Mouse (Mus musculus) lung, postnatal 0 days (tissue): ENCODE data around the gene Prrc2b. TPM values are rescaled to one million over a fixed set of nuclear protein-coding genes. Genes with fewer than 3 reads are reported as not detected.

ENCODE experiments used
- ATAC-seq: fragments of 200-750 bp; cut with Nextera tagmentation; 2 replicates; pipeline ENCODE4 v1.8.0; 2017; ENCODE audit warnings: moderate library complexity
- DNase-seq: peaks from one replicate; pipeline ENCODE4 v3.0.0-alpha.2; 2016; ENCODE audit warnings: low spot score
- H3K27ac ChIP-seq: fragments of 300-500 bp; sonication (generic); 2 replicates; pipeline ENCODE4 v1.5.1; 2014; ENCODE audit warnings: antibody characterized with exemption, mild to moderate bottlenecking, low read length, mixed read lengths
- H3K27me3 ChIP-seq: fragments of 300-500 bp; sonication (generic); replicated peaks from 2 replicates; pipeline ENCODE4 v1.6.1; 2014; ENCODE audit warnings: low read length, mixed read lengths; ENCODE audit not compliant: insufficient read depth
- H3K36me3 ChIP-seq: fragments of 300-500 bp; sonication (generic); 2 replicates; pipeline ENCODE4 v1.6.1; 2014; ENCODE audit warnings: low read length, mixed read lengths; ENCODE audit not compliant: insufficient read depth
- H3K4me1 ChIP-seq: fragments of 300-500 bp; sonication (generic); 2 replicates; pipeline ENCODE4 v1.6.1; 2014; ENCODE audit warnings: antibody characterized with exemption, low read depth, low read length, mixed read lengths; ENCODE audit not compliant: insufficient read depth
- H3K4me2 ChIP-seq: fragments of 300-500 bp; sonication (generic); replicated peaks from 2 replicates; pipeline ENCODE4 v1.6.1; 2014; ENCODE audit warnings: low read depth, mild to moderate bottlenecking, low read length, moderate library complexity, mixed read lengths
- H3K4me3 ChIP-seq: fragments of 300-500 bp; sonication (generic); 2 replicates; pipeline ENCODE4 v1.5.1; 2014; ENCODE audit warnings: low read depth, low read length
- H3K9ac ChIP-seq: fragments of 300-500 bp; sonication (generic); replicated peaks from 2 replicates; pipeline ENCODE4 v1.6.1; 2014; ENCODE audit warnings: low read depth, mild to moderate bottlenecking
- H3K9me3 ChIP-seq: fragments of 300-500 bp; sonication (generic); 2 replicates; pipeline ENCODE4 v1.6.1; 2016; ENCODE audit warnings: low read length, mixed read lengths
- CTCF ChIP-seq: IDR thresholded peaks from 2 replicates; pipeline ENCODE4 v1.5.1; 2016; ENCODE audit warnings: antibody characterized with exemption, mild to moderate bottlenecking
- EP300 ChIP-seq: IDR thresholded peaks from 2 replicates; pipeline ENCODE4 v1.6.1; 2016; ENCODE audit warnings: antibody characterized with exemption, mild to moderate bottlenecking, control low read depth
- WGBS: fragments of 180-500 bp; shearing (Covaris S2); extraction: QIAGEN DNeasy Blood & Tissue Kit; methylation state at CpG from one replicate; pipeline ENCODE4 v1.1.7; 2014; 5-methylcytosine and 5-hydroxymethylcytosine counted together
- polyA plus RNA-seq: library from polyadenylated mRNA; unstranded; fragments of >200 nt; fragmentation: Nextera tagmentation; extraction: Ambion mirVana; gene quantifications from 2 replicates; pipeline ENCODE4 v1.2.1, GENCODE M21; 2015

Prrc2b gene
- polyA plus RNA-seq, 1 experiment from 2014 or later, result 21.2 TPM

DNA sequence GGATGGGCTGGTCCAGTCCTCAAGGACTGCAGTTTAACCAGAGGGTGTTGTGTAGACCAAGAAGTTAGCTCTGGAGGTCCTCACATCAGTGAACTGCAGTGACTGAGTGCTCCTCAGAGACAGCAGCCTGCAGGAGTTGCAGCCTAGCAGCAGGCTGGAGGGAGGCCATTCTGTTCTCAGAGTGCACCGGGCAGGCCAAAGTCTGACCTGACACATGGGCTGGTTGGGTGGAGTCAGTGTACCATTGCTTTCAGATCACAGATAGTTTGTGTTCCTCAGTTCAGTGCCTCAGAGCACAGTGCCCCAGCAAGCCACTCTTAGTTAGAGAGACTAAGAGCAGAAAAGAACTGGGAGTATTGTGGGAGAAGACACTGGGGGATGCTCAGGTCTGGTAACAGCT lies 56.8 kb downstream of the Prrc2b start:
- Histone ChIP-seq H3K4me1 (no peaks in the 10 kb centered on the region), H3K4me2 (no peak overlapping the region), H3K4me3 (no peak overlapping the region), H3K9me3 (no peaks in the 10 kb centered on the region), H3K27ac (no peak overlapping the region), H3K9ac (no peak overlapping the region), H3K27me3 (no peaks in the 10 kb centered on the region), H3K36me3 (peaks cover 74% of the 10 kb centered on the region)
- no peak for DNase-seq
- TF ChIP-seq CTCF, result no peak
- no peak for TF ChIP-seq EP300
- WGBS, result 100% methylated on average over 1 of the region's 1 CpGs
- no peak for ATAC-seq

DNA sequence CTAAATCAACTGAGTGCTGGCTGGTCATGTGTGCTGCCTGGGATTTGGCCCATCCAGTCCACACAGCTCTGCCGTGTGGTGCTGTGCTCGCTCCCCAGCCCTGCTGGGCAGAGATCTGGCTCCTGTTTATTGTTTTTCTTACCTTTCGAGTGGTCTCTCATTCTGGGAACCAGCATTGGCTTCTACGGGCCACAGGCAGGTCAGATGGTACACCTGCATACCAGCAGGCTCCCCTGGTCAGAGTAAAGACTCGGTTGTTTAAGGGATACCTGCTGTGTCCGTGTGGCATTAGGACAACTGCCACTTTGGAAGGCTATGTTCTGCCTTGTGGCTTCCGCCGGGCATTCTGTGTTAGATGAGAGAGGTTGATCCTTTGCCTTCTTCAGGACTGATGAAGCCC lies 60.8 kb downstream of the Prrc2b start:
- Histone ChIP-seq H3K36me3 (peaks cover 76% of the 10 kb centered on the region), H3K4me3 (no peak overlapping the region), H3K9me3 (no peaks in the 10 kb centered on the region), H3K4me1 (no peaks in the 10 kb centered on the region), H3K27me3 (no peaks in the 10 kb centered on the region), H3K9ac (no peak overlapping the region), H3K27ac (no peak overlapping the region), H3K4me2 (no peak overlapping the region)
- ATAC-seq, result no peak
- WGBS, result 90% methylated on average over 8 of the region's 8 CpGs
- no peak for DNase-seq
- no peak for TF ChIP-seq EP300
- no peak for TF ChIP-seq CTCF

DNA sequence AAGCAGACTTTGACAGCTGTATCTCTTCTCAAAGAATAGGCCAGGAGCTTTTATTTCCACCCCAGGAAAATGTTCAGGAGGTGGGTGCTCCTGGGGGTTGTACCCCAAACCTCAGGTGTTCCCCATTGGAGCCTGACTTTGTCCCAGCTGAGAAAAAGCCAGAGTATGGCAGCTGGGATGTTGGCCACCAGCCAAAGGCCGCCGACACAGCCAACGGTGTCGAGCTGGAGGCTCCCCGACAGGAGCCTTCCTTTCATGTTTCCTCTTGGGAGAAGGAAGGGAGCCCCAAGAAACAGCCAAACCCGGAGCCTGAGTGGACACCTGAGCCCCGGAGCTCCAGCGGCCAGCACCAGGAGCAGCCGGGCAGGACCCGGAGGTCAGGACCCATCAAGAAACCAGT lies 62.1 kb downstream of the Prrc2b start:
- DNase-seq (no peak), ATAC-seq (no peak)
- TF ChIP-seq CTCF (no peak), EP300 (no peak)
- H3K4me3 ChIP-seq, result no peak overlapping the region
- WGBS, result 45% methylated on average over 10 of the region's 10 CpGs
- no peak overlapping the region for H3K4me2 ChIP-seq
- no peak overlapping the region for H3K9ac ChIP-seq
- H3K9me3 ChIP-seq, result no peaks in the 10 kb centered on the region
- no peaks in the 10 kb centered on the region for H3K27me3 ChIP-seq
- no peaks in the 10 kb centered on the region for H3K4me1 ChIP-seq
- peaks cover 77% of the 10 kb centered on the region for H3K36me3 ChIP-seq
- H3K27ac ChIP-seq, result no peak overlapping the region; the same call in 1 of the 2 replicates

DNA sequence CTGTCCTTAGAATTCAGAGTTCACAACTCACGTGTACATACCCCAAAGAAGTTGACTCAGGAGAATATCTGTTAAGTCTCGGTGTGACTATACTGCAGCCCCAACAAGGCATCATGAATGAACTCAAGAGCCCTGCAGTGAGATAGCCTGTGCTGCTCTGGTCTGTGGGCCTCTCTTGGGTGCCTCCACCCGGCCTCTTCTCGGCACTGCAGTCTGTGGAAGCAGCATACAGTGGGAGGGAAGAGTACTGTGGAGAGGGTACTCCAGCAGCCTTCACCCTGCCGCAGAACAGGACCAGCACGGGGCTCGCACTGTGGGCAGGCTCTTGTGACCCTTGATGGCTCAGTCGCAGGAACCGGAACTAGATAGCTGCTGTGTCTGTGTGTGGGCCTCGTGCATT lies 64.7 kb downstream of the Prrc2b start:
- Histone ChIP-seq H3K36me3 (peaks cover 84% of the 10 kb centered on the region), H3K4me1 (no peaks in the 10 kb centered on the region), H3K4me3 (no peak overlapping the region), H3K9ac (no peak overlapping the region), H3K27ac (no peak overlapping the region), H3K27me3 (no peaks in the 10 kb centered on the region), H3K4me2 (no peak overlapping the region), H3K9me3 (no peaks in the 10 kb centered on the region)
- TF ChIP-seq EP300 (no peak), CTCF (no peak)
- WGBS, result 85% methylated on average over 10 of the region's 10 CpGs
- DNase-seq (no peak), ATAC-seq (no peak)

DNA sequence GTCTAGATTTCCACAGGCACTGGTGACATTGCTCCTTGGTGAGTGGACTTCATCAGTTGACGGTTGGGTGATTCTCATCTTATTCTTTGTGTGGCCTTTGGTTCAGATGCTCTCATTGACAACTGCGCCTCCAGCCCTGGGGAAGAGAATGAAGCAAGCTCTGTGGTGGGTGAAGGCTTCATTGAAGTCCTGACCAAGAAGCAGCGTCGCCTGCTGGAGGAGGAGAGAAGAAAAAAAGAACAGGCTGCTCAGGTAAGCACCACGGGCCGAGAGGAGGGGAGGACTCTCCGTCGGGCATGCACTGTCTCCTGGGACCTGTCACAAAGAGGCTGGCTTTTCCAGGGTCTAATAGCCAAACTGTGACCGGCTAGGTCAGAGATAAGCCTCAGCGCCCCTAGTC lies 65.6 kb downstream of the Prrc2b start:
- Histone ChIP-seq H3K27me3 (no peaks in the 10 kb centered on the region), H3K9me3 (no peaks in the 10 kb centered on the region), H3K27ac (no peak overlapping the region), H3K4me2 (no peak overlapping the region), H3K36me3 (peaks cover 89% of the 10 kb centered on the region), H3K9ac (no peak overlapping the region), H3K4me3 (no peak overlapping the region), H3K4me1 (no peaks in the 10 kb centered on the region)
- WGBS, result 82% methylated on average over 10 of the region's 10 CpGs
- ATAC-seq (no peak), DNase-seq (no peak)
- TF ChIP-seq CTCF, result no peak
- no peak for TF ChIP-seq EP300

DNA sequence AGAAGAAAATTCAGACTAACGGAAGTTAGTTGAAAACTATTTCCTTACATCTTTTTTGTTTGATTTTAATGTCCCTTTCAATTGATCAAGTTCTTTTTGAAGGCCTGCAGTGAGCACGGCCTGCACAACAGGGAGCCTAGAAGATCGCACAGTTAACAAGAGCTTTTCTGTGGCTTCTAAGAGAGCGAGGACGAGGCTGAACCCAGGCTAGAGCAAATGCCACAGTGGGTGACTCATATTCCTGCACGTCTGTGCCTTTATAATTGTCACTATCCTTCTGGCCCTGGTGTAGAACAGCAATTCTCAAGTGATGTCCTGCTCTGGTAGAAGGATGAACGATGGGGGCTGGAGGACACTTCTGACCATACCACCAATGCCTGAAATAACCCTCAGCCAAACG lies 66.8 kb downstream of the Prrc2b start:
- WGBS, result 89% methylated on average over 8 of the region's 8 CpGs
- ATAC-seq (no peak), DNase-seq (no peak)
- no peak for TF ChIP-seq CTCF
- peaks cover 92% of the 10 kb centered on the region for H3K36me3 ChIP-seq
- H3K27ac ChIP-seq, result no peak overlapping the region
- no peaks in the 10 kb centered on the region for H3K27me3 ChIP-seq
- no peaks in the 10 kb centered on the region for H3K4me1 ChIP-seq
- no peak overlapping the region for H3K4me2 ChIP-seq
- no peak overlapping the region for H3K4me3 ChIP-seq
- H3K9ac ChIP-seq, result no peak overlapping the region
- no peaks in the 10 kb centered on the region for H3K9me3 ChIP-seq

DNA sequence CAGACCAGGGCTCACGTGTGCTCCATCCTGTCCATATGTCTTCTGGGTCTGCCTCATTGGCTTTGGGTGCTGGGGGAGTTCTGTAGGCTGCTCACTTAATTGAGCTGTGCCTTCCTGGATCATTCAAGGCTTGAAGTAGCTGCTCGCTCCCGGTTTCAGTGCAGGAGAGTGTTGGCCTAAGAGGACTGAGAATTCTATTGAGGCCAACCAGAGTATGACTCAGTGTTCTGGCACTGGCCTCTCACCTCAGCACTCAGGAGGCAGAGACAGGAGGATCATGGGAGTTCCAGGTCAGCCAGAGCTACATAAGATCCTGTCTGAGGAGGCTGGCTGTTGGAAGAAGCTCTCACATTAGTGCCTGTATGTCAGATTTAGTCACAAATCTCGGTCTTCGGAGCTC lies 67.2 kb downstream of the Prrc2b start:
- Histone ChIP-seq H3K4me2 (no peak overlapping the region), H3K9ac (no peak overlapping the region), H3K9me3 (no peaks in the 10 kb centered on the region), H3K27me3 (no peaks in the 10 kb centered on the region), H3K27ac (no peak overlapping the region), H3K4me3 (no peak overlapping the region), H3K36me3 (peaks cover 96% of the 10 kb centered on the region), H3K4me1 (no peaks in the 10 kb centered on the region)
- ATAC-seq (no peak), DNase-seq (no peak)
- WGBS, result 89% methylated on average over 5 of the region's 5 CpGs
- no peak for TF ChIP-seq EP300
- no peak for TF ChIP-seq CTCF
